9 mouse cellular contexts compared by ENCODE assay signal in the genomic region with DNA sequence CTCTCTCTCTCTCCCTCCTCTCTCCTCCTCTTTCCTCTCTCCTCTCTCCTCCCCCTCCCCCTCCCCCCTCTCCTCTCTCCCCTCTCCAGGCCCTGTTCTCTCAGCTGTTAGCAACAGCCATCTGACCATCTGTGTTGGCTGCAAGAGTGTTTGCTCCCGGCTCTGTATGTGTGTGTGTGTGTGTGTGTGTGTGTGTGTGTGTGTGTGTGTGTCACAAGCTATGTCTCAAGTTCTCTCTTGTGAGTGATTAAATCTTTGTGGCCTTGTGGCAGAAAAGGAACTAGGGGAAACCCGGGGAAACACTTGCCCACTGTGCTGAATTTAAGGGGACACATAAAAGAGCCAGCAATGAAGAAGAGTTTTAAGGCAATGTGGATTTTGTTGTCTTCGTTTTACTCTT. TPM values are rescaled to one million over a fixed set of nuclear protein-coding genes. Genes with fewer than 3 reads are reported as not detected.
DNase-seq lines count a peak whose midpoint lies in the region; ATAC-seq lines count a peak whose summit lies in the region.
"Had no signal": no experiment of that assay in that cellular context is flagged by ENCODE, and none has a peak within 500 bp of the region (broad histone marks: within the 10 kb centered on the region; RNA-seq: fewer than 3 reads in every experiment).

No protein-coding gene starts in this region.

- WGBS in forebrain, embryonic 14.5 days = 35% methylated on average over 3 of the region's 3 CpGs

- H3K4me2 ChIP-seq in forebrain, embryonic 14.5 days (ENCODE audit: low read length) = no peak overlapping the region
- H3K4me2 ChIP-seq: limb, embryonic 12.5 days had no signal

- no peaks in the 10 kb centered on the region for H3K36me3 ChIP-seq in forebrain, embryonic 14.5 days (ENCODE audit: control insufficient read depth, insufficient read depth, low read length)
- H3K36me3 ChIP-seq: limb, embryonic 12.5 days had no signal

- no peak overlapping the region for H3K4me3 ChIP-seq in forebrain, embryonic 14.5 days (ENCODE audit: low read depth, low read length)
- H3K4me3 ChIP-seq: limb, embryonic 12.5 days had no signal

- H3K4me1 ChIP-seq in forebrain, embryonic 14.5 days (ENCODE audit: control insufficient read depth, insufficient read depth, low read length) = peaks cover 19% of the 10 kb centered on the region; the same call in 1 of the 2 replicates

- DNase-seq in embryo, embryonic 11 days = peak; percentile 56
- DNase-seq in embryo, embryonic 10 days (ENCODE audit: low spot score) = no peak
- peak; percentile 70 for DNase-seq in lung, postnatal 10 days
- no peak for DNase-seq in lung, postnatal 14 days
- peak; percentile 75 for DNase-seq in forebrain, embryonic 14.5 days (ENCODE audit: low spot score)
- DNase-seq in skeletal muscle tissue, adult 2 months (ENCODE audit: low read depth, low spot score) = peak; percentile 90
- DNase-seq in spleen, postnatal 14 days (ENCODE audit: low spot score in 2 of 2) = no peak

- H3K9me3 ChIP-seq in forebrain, embryonic 14.5 days (replicated peaks; ENCODE audit: control insufficient read depth, low read length) = no peaks in the 10 kb centered on the region
- H3K9me3 ChIP-seq: limb, embryonic 12.5 days had no signal

- no peak for ATAC-seq in forebrain, embryonic 14.5 days
- no peak for ATAC-seq in activated CD4-positive, CD25-positive, alpha-beta regulatory T cell, adult 4 months

- no peak overlapping the region for H3K27ac ChIP-seq in forebrain, embryonic 14.5 days (ENCODE audit: low read depth, low read length)
- H3K27ac ChIP-seq: limb, embryonic 12.5 days had no signal

- no peak overlapping the region for H3K9ac ChIP-seq in forebrain, embryonic 14.5 days (ENCODE audit: low read length)
- H3K9ac ChIP-seq: limb, embryonic 12.5 days had no signal

- H3K27me3 ChIP-seq in forebrain, embryonic 14.5 days (replicated peaks; ENCODE audit: control insufficient read depth, insufficient read depth, low read length) = peaks cover 30% of the 10 kb centered on the region

RNA-seq across cellular contexts. Expression of gene Slc29a1, which starts 1.6 kb away (rescaled TPM):
- 53.0 and 60.9 TPM in 2 replicates for polyA plus RNA-seq in forebrain, embryonic 14.5 days (2014; fragmentation: Nextera tagmentation; extraction: Ambion mirVana)
- polyA plus RNA-seq in activated CD4-positive, CD25-positive, alpha-beta regulatory T cell, adult 4 months (2017; shearing (Covaris generic)) = 10 to 100 TPM; 82.3 to 85.3 TPM

RNA-seq across cellular contexts. Expression of gene Mymx, which starts 4.1 kb away (rescaled TPM):
- not detected in 2 replicates for polyA plus RNA-seq in forebrain, embryonic 14.5 days (2014; fragmentation: Nextera tagmentation; extraction: Ambion mirVana)
- not detected for polyA plus RNA-seq in activated CD4-positive, CD25-positive, alpha-beta regulatory T cell, adult 4 months (2017; shearing (Covaris generic))

RNA-seq across cellular contexts. Expression of gene Hsp90ab1, which starts 24.7 kb away (rescaled TPM):
- polyA plus RNA-seq in forebrain, embryonic 14.5 days (2014; fragmentation: Nextera tagmentation; extraction: Ambion mirVana) = 1,462 and 1,472 TPM in 2 replicates
- polyA plus RNA-seq in activated CD4-positive, CD25-positive, alpha-beta regulatory T cell, adult 4 months (2017; shearing (Covaris generic)) = 100 to 1,000 TPM; 836 to 982 TPM

RNA-seq across cellular contexts. Expression of gene Slc35b2, which starts 34.1 kb away (rescaled TPM):
- 99.4 and 102 TPM in 2 replicates for polyA plus RNA-seq in forebrain, embryonic 14.5 days (2014; fragmentation: Nextera tagmentation; extraction: Ambion mirVana)
- polyA plus RNA-seq in activated CD4-positive, CD25-positive, alpha-beta regulatory T cell, adult 4 months (2017; shearing (Covaris generic)) = 10 to 100 TPM; 27.7 to 33.8 TPM

RNA-seq across cellular contexts. Expression of gene Nfkbie, which starts 42.3 kb away (rescaled TPM):
- polyA plus RNA-seq in forebrain, embryonic 14.5 days (2014; fragmentation: Nextera tagmentation; extraction: Ambion mirVana) = 3.3 and 4.1 TPM in 2 replicates
- 10 to 100 TPM; 28.3 to 50.2 TPM for polyA plus RNA-seq in activated CD4-positive, CD25-positive, alpha-beta regulatory T cell, adult 4 months (2017; shearing (Covaris generic))

Comparison
In these comparisons a context has a peak if more than half of its experiments do, and no peak if none do; other contexts are left out.
1. DNase-seq: peak in embryo, embryonic 11 days (single experiment), lung, postnatal 10 days (single experiment), forebrain, embryonic 14.5 days (single experiment) and skeletal muscle tissue, adult 2 months (single experiment); none in embryo, embryonic 10 days (single experiment), lung, postnatal 14 days (single experiment) and spleen, postnatal 14 days (0 of 2).